Mouse (Mus musculus) adrenal gland, postnatal 36 days (tissue): ENCODE measurements at regions not wholly inside any gene's neighbourhood (a gene's known extent, or its start where the extent isn't known, plus 50 kb on each side); places are given as distances from the start of the nearest gene placed in this dataset.
"Not testable (repeated sequence)": the region's sequence is repeated elsewhere in the genome, so short reads cannot be mapped to it uniquely, and the experiment has no call there.

ENCODE experiments used
- DNase-seq, 2 experiments: peaks; one replicate each; pipeline ENCODE4 v3.0.0; 2021; ENCODE audit warnings: mixed read lengths in 1 of 2

- DNase-seq, result no peak
Measured at GRCm38 (mm10) chr3:4744003-4744402, 1006.6 kb upstream of the Gm8797 start.

- no peak for DNase-seq
Measured at GRCm38 (mm10) chr3:4744611-4745010, 1006.0 kb upstream of the Gm8797 start.

DNA sequence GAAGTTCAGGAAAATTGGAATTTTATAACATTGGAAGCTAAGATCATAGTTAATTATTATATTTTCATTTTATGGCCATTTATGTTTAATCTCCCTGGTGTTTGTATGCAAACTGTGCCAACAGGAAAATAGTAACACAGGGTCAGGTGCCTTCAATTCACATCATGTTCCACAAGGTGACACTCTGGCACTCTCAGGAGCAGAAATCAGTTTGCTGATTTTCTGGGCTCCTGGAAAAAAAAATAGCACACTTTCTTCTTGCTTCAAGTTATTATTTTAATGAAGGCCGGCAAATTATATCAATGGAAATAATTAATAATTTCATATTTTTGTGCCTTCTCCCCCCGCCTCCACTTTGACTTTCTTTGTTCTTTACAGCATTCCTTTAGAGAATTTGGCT is 994.5 kb upstream of the Gm8797 start:
- DNase-seq, result no peak

DNA sequence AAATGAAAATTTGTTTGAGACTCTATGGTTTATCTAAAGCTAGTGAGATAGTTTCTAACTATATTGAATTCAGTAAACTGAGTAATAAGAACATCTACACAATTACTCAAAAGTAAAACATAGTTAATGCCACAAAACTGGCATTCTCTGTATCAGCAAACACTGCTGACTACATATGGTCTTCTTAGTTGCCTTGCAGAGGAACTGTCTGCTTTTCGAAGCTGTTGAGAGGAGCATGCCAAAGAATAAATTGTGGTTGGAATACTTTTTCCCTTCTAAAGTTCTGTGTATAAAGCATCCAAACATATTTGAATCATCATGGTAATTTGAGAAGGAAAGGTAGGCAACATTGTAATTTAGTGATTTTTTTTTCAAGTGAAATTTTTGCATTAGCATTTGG is 993.5 kb upstream of the Gm8797 start:
- DNase-seq, result no peak

GRCm38 (mm10) chr3:4763076-4763475 is 987.5 kb upstream of the Gm8797 start:
- peak; percentile 4 to 8 for DNase-seq

- DNase-seq, result no peak
Measured at GRCm38 (mm10) chr3:4776632-4777031, 974.0 kb upstream of the Gm8797 start.

- no peak for DNase-seq
Measured at GRCm38 (mm10) chr3:4785160-4785559, 965.4 kb upstream of the Gm8797 start.

DNA sequence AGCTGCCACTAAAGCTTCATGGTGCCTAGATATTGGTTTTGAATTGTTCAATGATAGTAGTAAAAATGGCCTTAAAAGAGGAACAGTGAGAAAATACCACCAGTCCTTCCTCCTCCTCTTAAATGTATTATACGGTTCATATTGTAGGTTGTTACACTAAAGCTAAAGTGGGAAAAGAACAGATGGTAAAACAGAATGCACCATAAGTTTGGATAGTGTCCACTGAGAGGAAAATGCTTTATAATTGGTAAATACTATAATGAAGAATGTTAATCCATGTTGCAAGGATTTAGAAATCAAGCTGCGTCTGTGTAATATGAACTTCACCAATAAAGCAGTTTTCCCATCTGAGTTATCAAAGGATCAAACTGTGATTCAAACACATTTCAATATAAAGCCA is 957.5 kb upstream of the Gm8797 start:
- DNase-seq, result no peak

DNA sequence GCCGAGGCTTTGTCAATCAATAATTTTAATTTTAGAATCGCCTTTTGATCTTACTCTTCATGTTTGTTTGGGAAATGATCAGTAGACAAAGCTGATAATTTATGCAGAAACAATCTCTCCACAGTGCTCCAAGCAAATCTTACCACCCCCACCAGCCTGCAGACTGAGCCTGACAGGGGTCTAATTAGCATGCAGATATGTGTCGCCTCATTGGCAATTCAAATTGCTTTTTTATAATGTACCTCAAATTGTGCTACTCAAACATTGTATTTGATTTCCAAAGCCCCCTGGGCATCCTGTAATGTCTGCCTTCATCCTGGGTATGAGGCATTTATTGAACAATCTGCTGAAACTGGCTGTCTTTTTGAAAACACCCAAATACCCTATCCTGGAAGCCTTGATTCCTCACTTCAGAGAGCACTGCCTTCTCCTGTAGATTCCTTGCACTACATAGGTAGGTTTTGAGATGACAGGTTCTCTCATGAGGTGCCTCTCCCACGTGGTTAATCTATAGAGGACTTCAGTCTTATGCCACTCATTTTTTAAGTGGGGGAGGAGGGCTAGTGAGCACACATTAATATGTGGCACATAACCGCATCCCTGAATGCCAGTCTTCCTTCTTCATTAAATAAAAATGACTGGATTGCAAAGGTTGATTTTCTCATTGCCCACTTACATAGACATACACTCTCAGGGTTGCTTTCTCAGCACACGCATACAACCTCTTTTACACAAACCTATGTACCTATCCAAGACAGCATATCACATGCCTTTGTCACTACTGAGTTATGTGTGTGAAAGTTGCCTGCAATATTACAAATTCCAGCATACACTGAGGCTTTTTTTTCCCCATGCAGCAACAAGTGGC is 954.3 kb upstream of the Gm8797 start:
- no peak for DNase-seq

GRCm38 (mm10) chr3:4796909-4797566 is 953.6 kb upstream of the Gm8797 start:
- DNase-seq, result no peak

DNA sequence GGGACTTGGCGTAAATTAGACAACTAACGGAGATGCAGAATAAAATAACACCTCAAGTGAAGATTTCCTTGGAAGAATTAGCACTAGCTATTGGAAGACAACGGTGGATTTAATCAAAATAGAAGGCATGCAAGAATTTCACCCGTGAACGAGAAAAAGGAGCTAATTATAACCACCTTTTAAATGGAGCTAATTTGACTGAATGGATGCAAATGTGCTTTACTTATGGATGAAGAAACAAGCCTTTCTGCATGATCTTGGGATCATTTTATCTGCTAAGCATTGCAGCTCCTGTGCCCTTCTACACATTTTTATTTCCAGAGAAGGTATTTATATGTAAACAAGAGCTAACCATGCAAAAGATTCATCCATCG is 953.1 kb upstream of the Gm8797 start:
- no peak for DNase-seq

DNA sequence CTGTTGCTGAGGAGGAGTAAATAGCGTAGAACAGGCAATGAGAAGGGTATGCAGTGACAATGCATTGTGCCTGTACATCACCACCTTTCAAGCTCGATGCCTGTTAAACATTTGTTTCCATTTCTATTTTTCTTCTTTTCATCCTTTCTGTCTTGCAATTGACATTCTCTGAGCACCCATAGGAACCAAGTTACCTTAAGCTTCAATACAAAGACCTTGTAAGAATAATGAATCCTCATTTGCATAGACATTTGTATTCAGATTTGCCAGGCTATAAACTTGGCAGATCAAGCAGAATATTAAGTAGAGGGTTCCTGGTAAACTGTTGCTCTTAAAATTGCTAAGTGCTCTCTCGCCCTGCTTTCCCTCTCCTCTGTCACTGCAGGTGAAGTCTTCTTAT is 952.2 kb upstream of the Gm8797 start:
- DNase-seq, result no peak

DNA sequence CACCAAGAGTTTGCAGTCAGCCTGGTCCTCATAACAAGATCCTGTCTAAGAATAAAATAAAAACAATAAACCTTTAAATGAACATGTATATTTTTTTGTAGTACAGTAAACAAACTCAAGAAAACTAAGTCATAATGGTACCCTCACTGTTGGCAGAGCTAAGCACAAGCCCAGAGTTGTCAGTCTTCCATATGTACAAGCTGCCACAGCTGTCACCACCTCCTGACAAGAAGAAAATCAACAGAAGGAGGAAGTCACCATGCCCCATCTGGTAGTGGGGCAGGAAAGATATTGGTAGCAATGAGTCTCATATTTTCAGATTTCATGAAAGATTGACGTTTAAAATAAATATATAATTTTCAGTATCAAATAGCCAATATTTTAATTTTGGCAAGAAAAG is 916.1 kb upstream of the Gm8797 start:
- no peak for DNase-seq

DNA sequence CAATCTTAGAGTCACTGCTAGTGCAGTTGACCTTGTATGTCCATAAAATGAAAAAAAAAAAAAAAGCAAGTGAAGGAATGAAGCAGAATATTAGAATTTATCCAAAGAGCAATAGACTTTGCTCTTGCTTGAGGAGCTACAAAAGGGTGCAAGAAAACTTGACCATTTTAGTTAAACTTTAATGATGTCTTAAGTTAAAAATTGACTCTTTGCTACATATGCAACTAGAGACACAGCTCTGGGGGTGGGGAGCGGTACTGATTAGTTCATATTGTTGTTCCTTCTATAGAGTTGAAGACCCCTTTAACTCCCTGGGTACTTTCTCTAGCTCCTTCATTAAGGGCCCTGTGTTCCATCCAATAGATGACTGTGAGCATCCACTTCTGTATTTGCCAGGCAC is 915.0 kb upstream of the Gm8797 start:
- no peak for DNase-seq

DNA sequence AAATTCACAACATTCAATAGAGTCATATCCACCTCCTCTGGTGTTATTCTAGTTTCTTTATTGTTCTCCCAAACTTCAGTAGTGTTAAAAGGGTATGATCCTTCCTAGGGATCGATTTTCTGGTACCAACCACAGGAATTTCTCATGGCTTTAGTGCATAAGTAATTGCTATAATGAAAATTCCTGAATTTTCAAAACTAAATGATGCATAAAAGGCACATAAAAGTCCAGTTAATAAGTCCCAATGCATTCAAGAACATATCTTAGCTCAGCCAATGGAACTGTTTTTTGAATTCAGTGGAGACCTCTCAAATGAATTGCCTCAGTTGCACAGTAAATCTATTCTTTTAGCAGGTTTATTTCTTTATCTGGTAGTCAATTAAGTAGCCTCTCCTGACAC is 913.7 kb upstream of the Gm8797 start:
- DNase-seq, result no peak

DNA sequence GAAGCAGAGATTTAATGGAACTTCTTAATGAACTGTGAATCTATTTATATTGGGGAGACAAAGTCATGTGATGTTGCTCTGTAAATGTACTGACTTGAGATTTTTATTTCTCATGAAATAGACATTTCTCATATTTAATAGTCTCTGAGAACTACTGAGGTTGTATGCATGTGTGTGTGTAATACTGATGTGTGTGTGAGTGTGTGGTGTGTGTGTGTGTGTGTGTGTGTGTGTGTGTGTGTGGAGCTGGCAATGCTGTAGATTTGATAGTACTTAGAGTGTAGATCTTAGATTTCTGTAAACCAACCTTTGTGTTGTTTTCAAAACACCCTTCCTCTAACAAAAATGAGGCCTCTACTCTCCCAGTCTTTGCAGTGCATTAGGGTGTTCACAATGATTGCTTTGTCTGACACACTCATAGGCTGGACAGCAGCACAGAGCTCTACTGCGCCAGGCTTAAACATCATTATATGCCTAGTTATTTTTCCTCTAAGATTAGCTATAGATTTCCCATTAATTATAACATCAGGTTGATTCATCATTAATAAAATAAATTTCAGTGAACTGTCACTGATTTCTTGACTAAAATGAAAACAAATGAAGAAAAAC is 895.5 kb upstream of the Gm8797 start:
- no peak for DNase-seq

GRCm38 (mm10) chr3:4856571-4856970 is 894.0 kb upstream of the Gm8797 start:
- no peak for DNase-seq

- DNase-seq, result peak; percentile 2 to 3
Measured at GRCm38 (mm10) chr3:4866226-4866625, 884.4 kb upstream of the Gm8797 start.

DNA sequence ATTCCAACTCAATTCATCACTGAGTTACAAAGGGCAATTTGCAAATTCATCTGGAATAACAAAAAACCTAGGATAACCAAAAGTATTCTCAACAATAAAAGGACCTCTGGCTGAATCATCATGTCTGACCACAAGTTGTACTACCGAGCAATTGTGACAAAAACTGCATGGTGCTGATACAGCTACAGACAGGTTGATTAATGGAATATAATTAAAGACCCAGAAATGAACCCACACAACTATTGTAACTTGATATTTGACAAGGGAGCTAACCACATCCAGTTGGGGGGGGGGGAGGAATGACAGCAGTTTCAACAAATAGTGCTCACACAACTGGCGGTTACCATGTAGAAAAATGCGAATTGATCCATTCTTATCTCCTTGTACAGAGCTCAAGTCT is 864.7 kb upstream of the Gm8797 start:
- DNase-seq, result no peak

GRCm38 (mm10) chr3:4893108-4893507 is 857.5 kb upstream of the Gm8797 start:
- no peak for DNase-seq

DNA sequence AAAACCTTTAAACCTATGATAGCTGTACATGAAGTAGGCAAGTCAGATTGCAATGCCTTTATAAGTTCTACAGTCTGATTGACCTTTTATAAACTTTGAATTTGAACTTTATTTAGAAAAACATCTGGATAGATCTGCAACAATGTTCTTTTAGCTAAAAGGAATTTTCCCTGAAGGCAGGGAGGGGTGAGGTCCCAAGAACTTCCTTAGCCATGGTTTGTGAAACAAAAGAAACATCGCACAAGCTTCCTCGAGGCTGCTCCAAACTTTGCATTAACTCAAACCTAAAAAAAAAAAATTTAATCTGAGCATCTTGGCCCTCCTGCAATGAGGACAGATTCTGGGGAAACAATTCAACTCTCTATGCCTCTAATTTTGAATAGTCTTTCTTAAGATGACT is 854.8 kb upstream of the Gm8797 start:
- DNase-seq, result no peak

DNA sequence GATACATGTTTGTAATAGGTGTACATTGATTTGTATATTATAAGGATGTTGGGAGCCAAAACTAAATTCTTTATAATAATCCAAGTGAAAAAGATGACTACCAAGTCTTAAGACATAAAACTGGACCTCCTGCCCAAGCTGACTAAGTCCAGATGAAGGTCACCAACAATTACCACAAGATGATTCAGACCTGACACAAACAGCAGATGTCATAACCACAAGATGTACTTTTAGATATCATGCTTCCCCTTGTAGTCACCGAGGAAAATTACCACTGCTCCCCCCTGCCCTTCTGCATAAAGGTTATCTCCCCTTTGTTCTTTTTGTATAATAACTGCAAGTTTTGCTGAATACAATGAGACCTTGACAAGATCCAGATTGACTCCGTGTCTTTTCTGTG is 843.0 kb upstream of the Gm8797 start:
- peak; percentile 5 to 12 for DNase-seq

DNA sequence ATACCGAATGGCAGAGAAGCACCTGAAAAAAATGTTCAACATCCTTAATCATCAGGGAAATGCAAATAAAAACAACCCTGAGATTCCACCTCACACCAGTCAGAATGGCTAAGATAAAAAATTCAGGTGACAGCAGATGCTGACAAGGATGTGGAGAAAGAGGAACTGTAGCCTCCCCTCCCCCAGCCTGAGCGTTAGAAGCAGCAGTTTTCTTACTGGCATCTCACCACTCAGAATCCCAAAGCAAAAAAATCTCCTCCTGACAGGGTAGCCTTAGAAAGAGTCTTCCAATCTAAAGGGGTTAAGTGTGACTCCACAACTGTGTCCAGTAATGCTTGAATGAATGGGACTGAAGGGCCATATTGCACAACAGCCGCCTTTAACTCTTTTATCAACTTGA is 819.9 kb upstream of the Gm8797 start:
- DNase-seq, result not testable (repeated sequence)

- DNase-seq, result no peak
Measured at GRCm38 (mm10) chr3:4971496-4971895, 779.1 kb upstream of the Gm8797 start.
